Mouse (Mus musculus): Measurements from ENCODE around the gene Cwc27. TPM values are rescaled to one million over a fixed set of nuclear protein-coding genes. Genes with fewer than 3 reads are reported as not detected.
A peak's percentile ranks its signal among the peaks of the same experiment; 100 is the strongest.

The Cwc27 gene
- total and polyA plus RNA-seq, 2 experiments from 2014 or later = 17.9 to 23.4 TPM

DNA sequence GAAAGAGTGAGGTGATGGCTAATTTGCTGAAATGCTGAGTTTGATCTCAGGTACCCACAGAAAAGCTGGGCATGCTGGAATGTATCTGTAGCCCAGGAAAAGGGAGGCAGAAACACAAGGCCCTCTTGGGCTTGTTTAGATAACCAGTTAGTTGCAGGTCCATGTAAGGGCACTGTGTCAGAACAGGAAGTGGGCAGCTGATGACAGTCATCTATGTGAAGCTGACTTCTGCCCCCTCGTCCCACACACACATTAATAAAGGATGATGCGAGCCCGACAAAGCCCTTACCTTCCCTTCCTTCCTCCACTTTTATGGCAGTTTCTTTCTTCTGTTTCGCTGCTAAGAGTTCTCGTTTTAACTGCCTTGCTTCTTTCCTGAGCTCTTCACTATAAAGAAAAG, 96.8 kb downstream of the Cwc27 start:
- ATAC-seq (ENCODE audit: low FRiP score) (no peak), DNase-seq (ENCODE audit: low spot score) (no peak)
- 92% methylated on average over 5 of the region's 5 CpGs for WGBS
- no peaks in the 10 kb centered on the region for H3K9me3 ChIP-seq (ENCODE audit: low read length)
- H3K27ac ChIP-seq (ENCODE audit: low read depth, low read length) = no peak overlapping the region
- no peak overlapping the region for H3K9ac ChIP-seq (replicated peaks; ENCODE audit: low read length, poor library complexity, severe bottlenecking)
- H3K4me2 ChIP-seq (ENCODE audit: low read depth, low read length, poor library complexity, severe bottlenecking) = no peak overlapping the region
- H3K36me3 ChIP-seq (ENCODE audit: insufficient read depth, low read length) = no peaks in the 10 kb centered on the region
- no peaks in the 10 kb centered on the region for H3K27me3 ChIP-seq (ENCODE audit: insufficient read depth, low read length)
- H3K4me1 ChIP-seq (ENCODE audit: insufficient read depth, low read length) = no peaks in the 10 kb centered on the region
- H3K4me3 ChIP-seq (ENCODE audit: low read depth, low read length) = no peak overlapping the region
- no peak for TF ChIP-seq CTCF (IDR thresholded peaks at IDR 0.05)

DNA sequence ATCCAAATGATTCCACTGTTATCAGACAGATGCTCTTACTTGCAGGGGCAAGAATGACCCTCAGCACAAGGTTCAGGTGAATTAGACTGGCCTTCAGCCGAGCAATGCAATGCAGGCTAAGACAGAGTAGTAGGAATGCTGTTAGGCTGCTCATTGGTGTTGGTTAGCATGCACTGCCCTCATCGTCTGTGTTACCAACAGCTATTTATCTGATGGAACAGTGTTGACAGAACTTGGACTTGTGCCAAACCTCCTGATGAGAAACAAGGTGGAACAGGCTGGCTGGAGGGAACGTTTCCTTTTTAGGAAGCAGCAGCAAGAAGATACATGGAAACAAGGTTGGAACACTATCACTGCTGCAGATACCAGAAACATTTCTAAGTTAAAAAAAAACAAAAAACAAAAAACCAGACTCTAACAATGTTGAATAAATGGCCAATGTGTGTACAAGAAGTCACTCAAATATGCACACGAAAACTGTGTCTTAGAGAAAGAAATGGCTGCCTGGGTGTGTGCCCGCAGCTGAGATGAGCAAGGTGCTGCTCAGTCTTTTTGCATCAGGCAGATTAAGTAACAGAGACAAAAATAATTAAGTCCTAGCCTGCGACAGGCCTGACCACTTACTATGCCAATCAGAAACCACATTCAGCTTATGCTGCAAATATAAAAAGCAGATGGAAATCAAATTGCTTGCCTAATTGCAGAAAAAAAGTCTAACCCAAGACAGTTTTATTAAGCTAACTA, 122.2 kb downstream of the Cwc27 start:
- ATAC-seq (ENCODE audit: low FRiP score) = peak; percentile 80
- H3K4me2 ChIP-seq (ENCODE audit: low read depth, low read length, poor library complexity, severe bottlenecking) = no peak overlapping the region

DNA sequence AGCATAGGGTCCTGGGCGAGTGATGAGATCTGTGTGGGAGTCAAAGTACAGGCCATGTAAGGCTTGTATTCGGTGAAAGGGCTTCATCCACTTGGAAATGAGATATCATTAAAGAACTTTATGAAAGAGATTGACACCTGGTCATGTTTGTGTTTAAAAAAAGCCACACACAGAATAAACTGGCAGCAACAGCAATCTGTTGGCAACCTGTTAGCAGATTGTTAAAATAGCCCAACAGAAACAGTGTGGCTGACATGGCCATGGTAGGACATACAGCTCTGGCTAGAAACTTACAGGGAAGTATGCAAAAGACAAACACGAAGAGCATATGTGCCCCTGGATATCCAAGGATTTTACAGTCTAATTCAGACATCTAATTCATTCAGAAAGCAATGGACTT, 124.2 kb downstream of the Cwc27 start:
- WGBS = 91% methylated on average over 3 of the region's 3 CpGs
- Histone ChIP-seq H3K27me3 (ENCODE audit: insufficient read depth, low read length) (no peaks in the 10 kb centered on the region), H3K4me3 (ENCODE audit: low read depth, low read length) (no peak overlapping the region), H3K9ac (replicated peaks; ENCODE audit: low read length, poor library complexity, severe bottlenecking) (no peak overlapping the region), H3K27ac (ENCODE audit: low read depth, low read length) (no peak overlapping the region), H3K4me2 (ENCODE audit: low read depth, low read length, poor library complexity, severe bottlenecking) (no peak overlapping the region), H3K9me3 (ENCODE audit: low read length) (no peaks in the 10 kb centered on the region), H3K36me3 (ENCODE audit: insufficient read depth, low read length) (no peaks in the 10 kb centered on the region), H3K4me1 (ENCODE audit: insufficient read depth, low read length) (no peaks in the 10 kb centered on the region)
- no peak for TF ChIP-seq CTCF (IDR thresholded peaks at IDR 0.05)
- DNase-seq (ENCODE audit: low spot score) = no peak
- ATAC-seq (ENCODE audit: low FRiP score) = no peak

More for the DNA sequence above, 122.2 kb downstream of the Cwc27 start:
- Histone ChIP-seq H3K27me3 (ENCODE audit: insufficient read depth, low read length) (no peaks in the 10 kb centered on the region), H3K27ac (ENCODE audit: low read depth, low read length) (no peak overlapping the region), H3K4me1 (ENCODE audit: insufficient read depth, low read length) (no peaks in the 10 kb centered on the region), H3K36me3 (ENCODE audit: insufficient read depth, low read length) (no peaks in the 10 kb centered on the region), H3K9ac (replicated peaks; ENCODE audit: low read length, poor library complexity, severe bottlenecking) (no peak overlapping the region), H3K4me3 (ENCODE audit: low read depth, low read length) (no peak overlapping the region), H3K9me3 (ENCODE audit: low read length) (no peaks in the 10 kb centered on the region)
- no peak for TF ChIP-seq CTCF (IDR thresholded peaks at IDR 0.05)
- WGBS = 53% methylated on average over 6 of the region's 6 CpGs
- DNase-seq (ENCODE audit: low spot score) = peak; percentile 93

DNA sequence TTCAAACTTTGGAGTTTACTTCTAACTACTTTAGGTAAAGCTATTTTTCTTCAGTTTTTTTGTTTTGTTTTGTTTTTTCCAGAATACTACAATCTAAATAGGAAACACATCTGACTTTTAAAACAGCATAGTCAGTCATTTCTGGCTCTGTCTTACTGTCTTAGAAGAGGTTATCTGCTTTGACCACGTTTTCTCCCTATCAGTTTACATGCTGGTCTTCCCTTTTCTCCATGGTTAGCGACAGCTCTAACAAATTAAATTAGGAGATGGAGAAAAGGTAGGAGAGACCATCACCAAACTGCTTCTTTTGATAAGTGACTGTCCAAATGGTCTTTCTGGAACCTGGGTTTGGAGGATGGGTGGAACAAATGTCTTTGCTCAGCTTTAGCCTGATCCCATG, 131.4 kb downstream of the Cwc27 start:
- no peak for TF ChIP-seq CTCF (IDR thresholded peaks at IDR 0.05)
- H3K9ac ChIP-seq (replicated peaks; ENCODE audit: low read length, poor library complexity, severe bottlenecking) = no peak overlapping the region
- H3K27ac ChIP-seq (ENCODE audit: low read depth, low read length) = no peak overlapping the region
- H3K9me3 ChIP-seq (ENCODE audit: low read length) = no peaks in the 10 kb centered on the region
- no peaks in the 10 kb centered on the region for H3K27me3 ChIP-seq (ENCODE audit: insufficient read depth, low read length)
- H3K4me3 ChIP-seq (ENCODE audit: low read depth, low read length) = no peak overlapping the region
- ATAC-seq (ENCODE audit: low FRiP score) = no peak
- no peak overlapping the region for H3K4me2 ChIP-seq (ENCODE audit: low read depth, low read length, poor library complexity, severe bottlenecking)
- H3K4me1 ChIP-seq (ENCODE audit: insufficient read depth, low read length) = no peaks in the 10 kb centered on the region
- no peak for DNase-seq (ENCODE audit: low spot score)
- H3K36me3 ChIP-seq (ENCODE audit: insufficient read depth, low read length) = no peaks in the 10 kb centered on the region
- WGBS = 86% methylated on average over 2 of the region's 2 CpGs

DNA sequence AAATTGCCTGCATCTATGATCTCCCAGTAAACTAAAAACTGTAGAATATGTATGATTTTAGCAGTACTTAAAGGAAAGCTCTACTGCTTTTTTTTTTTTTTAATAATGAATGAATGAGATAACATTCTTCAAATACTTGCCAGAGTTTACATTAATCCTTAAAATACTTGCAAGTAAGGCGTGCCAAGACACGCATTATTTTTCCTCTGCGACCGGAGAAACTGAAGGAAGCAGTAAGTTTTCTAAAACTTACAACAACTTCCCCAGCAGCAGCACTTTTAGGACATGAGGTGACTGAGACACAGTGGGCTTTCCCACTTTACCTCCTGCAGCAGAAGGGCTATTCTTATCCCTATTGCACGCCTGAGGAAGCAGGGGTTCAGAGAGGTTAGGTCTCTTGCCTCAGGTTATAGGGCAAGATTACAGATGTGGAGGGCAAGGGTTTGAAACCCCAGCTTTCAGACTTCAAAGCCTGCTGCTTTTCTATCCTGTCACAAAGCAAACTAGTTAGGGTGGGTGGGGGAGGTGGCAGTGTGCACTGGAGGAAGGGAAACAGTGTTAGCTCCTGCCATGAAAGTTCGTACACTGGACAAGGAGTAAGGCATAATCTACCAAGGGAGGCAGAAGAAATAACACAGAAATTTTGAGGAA, 132.5 kb downstream of the Cwc27 start:
- 51% methylated on average over 6 of the region's 6 CpGs for WGBS
- ATAC-seq (ENCODE audit: low FRiP score) (no peak), DNase-seq (ENCODE audit: low spot score) (no peak)
- H3K36me3 ChIP-seq (ENCODE audit: insufficient read depth, low read length) = no peaks in the 10 kb centered on the region
- H3K4me2 ChIP-seq (ENCODE audit: low read depth, low read length, poor library complexity, severe bottlenecking) = no peak overlapping the region
- no peak overlapping the region for H3K9ac ChIP-seq (replicated peaks; ENCODE audit: low read length, poor library complexity, severe bottlenecking)
- TF ChIP-seq CTCF (IDR thresholded peaks at IDR 0.05) = no peak
- no peak overlapping the region for H3K4me3 ChIP-seq (ENCODE audit: low read depth, low read length)
- H3K9me3 ChIP-seq (ENCODE audit: low read length) = no peaks in the 10 kb centered on the region
- H3K27me3 ChIP-seq (ENCODE audit: insufficient read depth, low read length) = no peaks in the 10 kb centered on the region
- H3K27ac ChIP-seq (ENCODE audit: low read depth, low read length) = no peak overlapping the region
- H3K4me1 ChIP-seq (ENCODE audit: insufficient read depth, low read length) = no peaks in the 10 kb centered on the region

DNA sequence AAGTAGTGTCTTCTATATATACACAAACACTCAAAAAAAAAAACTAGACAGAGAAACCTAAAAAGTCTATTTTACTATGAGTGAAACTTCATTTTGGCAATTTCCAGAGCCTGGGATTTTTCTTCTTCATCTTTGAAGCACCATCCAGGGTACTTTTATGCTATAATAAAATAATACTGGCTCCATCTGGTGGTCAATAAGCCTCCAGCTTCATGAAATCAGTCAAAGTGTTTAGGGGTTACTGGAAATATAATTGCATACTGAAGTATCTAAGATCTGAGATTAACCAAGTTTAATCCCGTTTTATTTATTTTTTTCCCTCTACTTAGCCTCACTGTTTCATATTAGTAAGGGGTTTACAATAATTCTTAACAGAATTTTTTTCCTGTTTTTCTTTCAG, 135.7 kb downstream of the Cwc27 start:
- ATAC-seq (ENCODE audit: low FRiP score) = no peak
- Histone ChIP-seq H3K9me3 (ENCODE audit: low read length) (no peaks in the 10 kb centered on the region), H3K4me1 (ENCODE audit: insufficient read depth, low read length) (no peaks in the 10 kb centered on the region), H3K4me2 (ENCODE audit: low read depth, low read length, poor library complexity, severe bottlenecking) (no peak overlapping the region), H3K36me3 (ENCODE audit: insufficient read depth, low read length) (no peaks in the 10 kb centered on the region), H3K27ac (ENCODE audit: low read depth, low read length) (no peak overlapping the region), H3K9ac (replicated peaks; ENCODE audit: low read length, poor library complexity, severe bottlenecking) (no peak overlapping the region), H3K4me3 (ENCODE audit: low read depth, low read length) (no peak overlapping the region), H3K27me3 (ENCODE audit: insufficient read depth, low read length) (no peaks in the 10 kb centered on the region)
- TF ChIP-seq CTCF (IDR thresholded peaks at IDR 0.05) = peak; percentile 76
- WGBS = 70% methylated on average over 1 of the region's 1 CpGs
- peak; percentile 82 for DNase-seq (ENCODE audit: low spot score)

All from midbrain, postnatal 0 days (tissue).